Mouse (Mus musculus) MEL (cell line): Measurements from ENCODE around the gene Smap2. TPM values are rescaled to one million over a fixed set of nuclear protein-coding genes. Genes with fewer than 3 reads are reported as not detected.

Experiments used
- DNase-seq: peaks from one replicate; pipeline ENCODE4 v3.0.0; 2011; ENCODE audit warnings: low read depth, low spot score
- H3K27ac ChIP-seq: 2 replicates; pipeline ENCODE4 v1.5.1; 2012; ENCODE audit warnings: low read depth, mild to moderate bottlenecking, control low read depth, low read length, moderate library complexity; ENCODE audit not compliant: control insufficient read depth
- H3K27me3 ChIP-seq, 2 experiments: fragments of 150-350 bp in 1 of 2; sonication (generic) in 1 of 2; 2 replicates each; pipeline ENCODE4 v1.6.1; 2012; ENCODE audit warnings: low read length in 2 of 2, mild to moderate bottlenecking in 2 of 2, improper control_type of control experiment in 1 of 2, moderate library complexity in 1 of 2; ENCODE audit not compliant: insufficient read depth in 2 of 2, control insufficient read depth in 1 of 2
- H3K36me3 ChIP-seq, 2 experiments: 2 replicates each; pipeline ENCODE4 v1.6.1; 2012 to 2014; ENCODE audit warnings: low read length in 2 of 2, improper control_type of control experiment in 1 of 2, inconsistent platforms in 1 of 2, mild to moderate bottlenecking in 1 of 2; ENCODE audit not compliant: insufficient read depth in 2 of 2, control insufficient read depth in 1 of 2
- H3K4me1 ChIP-seq, 2 experiments: fragments of 150-350 bp in 1 of 2; sonication (generic) in 1 of 2; 2 replicates each; pipeline ENCODE4 v1.6.1; 2012; ENCODE audit warnings: low read length in 2 of 2, improper control_type of control experiment in 1 of 2, mild to moderate bottlenecking in 1 of 2; ENCODE audit not compliant: insufficient read depth in 2 of 2, control insufficient read depth in 1 of 2
- H3K4me3 ChIP-seq, 2 experiments: fragments of 150-350 bp in 1 of 2; sonication (generic) in 1 of 2; 2 replicates each; pipeline ENCODE4 v1.5.1; 2012; ENCODE audit warnings: low read depth in 2 of 2, low read length in 2 of 2, mild to moderate bottlenecking in 2 of 2, moderate library complexity in 2 of 2, control low read depth in 1 of 2, improper control_type of control experiment in 1 of 2; ENCODE audit not compliant: control insufficient read depth in 1 of 2, insufficient read depth in 1 of 2
- H3K79me2 ChIP-seq: 2 replicates; pipeline ENCODE4 v1.6.1; 2012; ENCODE audit warnings: mild to moderate bottlenecking, low read length, moderate library complexity; ENCODE audit not compliant: control insufficient read depth, poor library complexity, insufficient read depth
- H3K9ac ChIP-seq: 2 replicates; pipeline ENCODE4 v1.6.1; 2012; ENCODE audit warnings: low read depth, mild to moderate bottlenecking, control low read depth, low read length, moderate library complexity; ENCODE audit not compliant: control insufficient read depth, poor library complexity, severe bottlenecking
- H3K9me3 ChIP-seq: fragments of 150-350 bp; sonication (generic); replicated peaks from 2 replicates; pipeline ENCODE4 v1.6.1; 2012; ENCODE audit warnings: mild to moderate bottlenecking, low read length, improper control_type of control experiment, moderate library complexity; ENCODE audit not compliant: insufficient read depth
- BHLHE40 ChIP-seq: IDR thresholded peaks from 2 replicates; pipeline ENCODE4 v1.6.1; 2012; ENCODE audit warnings: low read depth, mild to moderate bottlenecking, inconsistent platforms, low read length, improper control_type of control experiment, borderline replicate concordance
- CHD1 ChIP-seq: IDR thresholded peaks from 2 replicates; pipeline ENCODE4 v1.6.1; 2012; ENCODE audit warnings: low read depth, mild to moderate bottlenecking, inconsistent platforms, low read length, improper control_type of control experiment
- CHD2 ChIP-seq: IDR thresholded peaks from 2 replicates; pipeline ENCODE4 v1.6.1; 2011; ENCODE audit warnings: low read length, improper control_type of control experiment
- MAZ ChIP-seq: IDR thresholded peaks from 2 replicates; pipeline ENCODE4 v1.6.1; 2012; ENCODE audit warnings: low read depth, mild to moderate bottlenecking, inconsistent platforms, low read length, improper control_type of control experiment
- MXI1 ChIP-seq: IDR thresholded peaks from 2 replicates; pipeline ENCODE4 v1.6.1; 2011; ENCODE audit warnings: mild to moderate bottlenecking, low read depth, low read length, improper control_type of control experiment
- MYC ChIP-seq: IDR thresholded peaks from 2 replicates; pipeline ENCODE4 v1.6.1; 2011; ENCODE audit warnings: low read depth, mild to moderate bottlenecking, low read length, improper control_type of control experiment, moderate library complexity
- POLR2AphosphoS2 ChIP-seq: IDR thresholded peaks from 2 replicates; pipeline ENCODE4 v1.6.1; 2011; ENCODE audit warnings: low read length, improper control_type of control experiment
- SIN3A ChIP-seq: IDR thresholded peaks from 2 replicates; pipeline ENCODE4 v1.6.1; 2012; ENCODE audit warnings: low read length, improper control_type of control experiment, inconsistent platforms
- SMC3 ChIP-seq: IDR thresholded peaks from 2 replicates; pipeline ENCODE4 v1.6.1; 2011; ENCODE audit warnings: low read depth, low read length, improper control_type of control experiment
- TCF12 ChIP-seq: IDR thresholded peaks from 2 replicates; pipeline ENCODE4 v1.6.1; 2014; ENCODE audit warnings: low read depth, mild to moderate bottlenecking, inconsistent platforms, low read length, improper control_type of control experiment, moderate library complexity
- USF2 ChIP-seq, 2 experiments: IDR thresholded peaks; 2 replicates each; pipeline ENCODE4 v1.6.1; 2011 to 2012; ENCODE audit warnings: improper control_type of control experiment in 2 of 2, low read length in 2 of 2, borderline replicate concordance in 1 of 2, inconsistent platforms in 1 of 2, low read depth in 1 of 2, mild to moderate bottlenecking in 1 of 2; ENCODE audit not compliant: insufficient read depth in 1 of 2
- ZNF384 ChIP-seq: IDR thresholded peaks from 2 replicates; pipeline ENCODE4 v1.6.1; 2012; ENCODE audit warnings: low read depth, mild to moderate bottlenecking, inconsistent platforms, low read length, improper control_type of control experiment
- polyA plus RNA-seq, 2 experiments: library from polyadenylated mRNA; stranded (reverse) in 1 of 2; unstranded in 1 of 2; fragments of >175 nt in 1 of 2; fragments of >200 nt in 1 of 2; gene quantifications; 2 replicates each; pipeline versions ENCODE4 v1.2.1 to v1.2.4; 2012; ENCODE audit warnings: low replicate concordance in 2 of 2, low read depth in 1 of 2; ENCODE audit not compliant: insufficient read length in 2 of 2, insufficient read depth in 1 of 2, missing spikeins in 1 of 2
- total RNA-seq: library from RNA; depleted of rRNA; stranded (reverse); fragments of 300-350 nt; gene quantifications from 2 replicates; pipeline ENCODE4 v1.2.3, GENCODE M21; 2012

Gene Smap2
- total and polyA plus RNA-seq, 3 experiments, result 36.5 to 118 (median 83.5) TPM

DNA sequence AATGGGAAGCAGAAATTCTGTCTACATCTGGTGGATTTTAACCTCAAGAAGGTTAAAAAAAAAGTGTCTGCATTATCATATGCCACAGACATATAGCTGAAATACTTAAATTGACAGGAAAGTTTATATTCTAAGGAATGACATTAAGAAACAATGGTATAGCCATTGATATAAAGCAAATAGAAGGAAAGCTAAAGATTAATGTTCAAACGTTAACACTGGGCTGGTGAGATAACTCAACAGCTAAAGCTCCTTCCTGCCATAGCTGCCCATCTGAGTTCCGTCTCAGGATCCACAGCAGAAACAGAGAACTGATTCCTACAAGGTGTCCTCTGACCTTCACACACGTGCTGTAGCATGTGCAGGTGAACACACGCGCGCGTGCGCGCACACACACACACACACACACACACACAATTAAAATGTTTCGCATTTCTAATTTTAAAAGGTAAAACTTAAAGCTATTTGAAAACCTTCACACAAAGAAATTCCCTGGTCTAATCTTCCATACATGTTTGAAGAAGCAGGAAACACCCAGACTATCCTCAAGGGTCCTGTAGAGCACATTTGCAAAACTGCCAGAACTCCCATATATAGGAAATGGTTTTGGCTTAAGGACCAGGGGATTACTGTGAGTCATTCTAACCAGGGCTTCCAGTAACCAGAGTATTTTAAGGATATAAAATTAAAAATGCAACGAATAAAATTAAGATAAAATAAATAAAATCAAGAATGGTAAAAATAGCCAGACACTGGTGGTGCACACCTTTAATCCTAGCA is 6.1 kb downstream of the Smap2 start (continued):
- TF ChIP-seq CHD2 (no peak), SIN3A (peak; percentile 38; the same call in 1 of the 2 replicates), MYC (no peak), CHD1 (no peak), POLR2AphosphoS2 (no peak), SMC3 (no peak), USF2 (IDR thresholded peaks at IDR 0.05; ENCODE audit: borderline replicate concordance in 1 of 2, insufficient read depth in 1 of 2, low read depth in 1 of 2, low read length in 2 of 2) (no peak)

DNA sequence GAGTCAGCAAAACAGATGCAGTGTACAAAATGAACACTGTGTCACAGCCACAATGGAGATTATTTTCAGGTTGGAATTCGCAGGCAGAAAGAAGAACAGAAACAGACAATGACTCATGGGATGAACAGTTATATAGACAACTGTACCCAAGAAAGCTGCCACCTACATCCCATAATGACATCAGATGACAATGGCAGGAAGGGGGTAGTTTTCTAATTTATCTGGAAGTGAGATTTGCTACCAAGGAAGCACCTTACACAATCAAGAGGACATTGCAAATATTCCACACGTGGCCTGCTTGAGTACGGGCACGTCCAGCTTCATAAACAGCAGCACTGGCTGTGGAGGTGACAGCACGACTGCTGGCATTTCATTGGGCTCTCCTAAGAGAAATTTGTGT is 7.9 kb downstream of the Smap2 start:
- no peaks in the 10 kb centered on the region for H3K9me3 ChIP-seq
- H3K27me3 ChIP-seq, result no peaks in the 10 kb centered on the region
- peaks cover 71% of the 10 kb centered on the region for H3K79me2 ChIP-seq
- peaks cover 0 to 82% of the 10 kb centered on the region in 2 experiments; a peak in 2 of 4 replicates for H3K36me3 ChIP-seq
- DNase-seq, result no peak
- TF ChIP-seq SIN3A, result no peak
- TF ChIP-seq ZNF384, result no peak
- TF ChIP-seq CHD1, result no peak
- H3K9ac ChIP-seq, result no peak overlapping the region
- no peak overlapping the region for H3K27ac ChIP-seq
- peaks cover 56 to 61% of the 10 kb centered on the region in 2 experiments for H3K4me1 ChIP-seq
- no peak overlapping the region for H3K4me3 ChIP-seq

DNA sequence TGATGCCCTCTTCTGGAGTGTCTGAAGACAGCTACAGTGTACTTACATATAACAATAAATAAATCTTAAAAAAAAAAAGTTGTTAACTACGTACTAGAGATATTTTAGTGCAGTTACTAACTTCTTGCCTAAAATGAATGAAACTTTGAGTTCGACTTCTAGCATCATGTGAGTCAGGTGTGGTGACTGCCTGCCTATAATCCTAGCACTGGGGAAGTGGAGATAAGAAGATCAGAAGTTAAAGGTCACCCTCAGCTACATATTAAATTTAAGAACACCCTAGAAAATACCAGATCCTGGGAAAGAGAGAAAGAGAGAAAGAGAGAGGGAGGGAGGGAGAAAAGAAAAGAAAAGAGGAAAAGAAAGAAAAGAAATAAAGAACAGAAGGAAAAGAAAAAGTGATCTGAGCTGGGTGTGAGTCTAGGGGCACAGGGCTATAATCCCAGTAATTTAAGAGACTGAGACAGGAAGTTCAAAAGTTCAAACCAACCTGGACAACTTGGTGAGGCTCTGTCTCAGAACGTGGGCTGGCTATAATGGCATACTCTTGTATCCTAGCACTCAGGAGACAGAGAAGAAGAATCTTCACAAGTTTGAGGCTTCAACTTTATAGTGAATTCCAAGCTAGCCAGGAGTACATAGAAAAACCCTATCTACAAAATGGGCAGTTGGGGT is 8.8 kb downstream of the Smap2 start:
- Histone ChIP-seq H3K9me3 (no peaks in the 10 kb centered on the region), H3K27ac (peak overlapping the region; percentile 27; the same call in 1 of the 2 replicates)
- TF ChIP-seq MAZ (no peak), MYC (no peak), TCF12 (peak; percentile 20; the same call in 1 of the 2 replicates), MXI1 (no peak), BHLHE40 (peak; percentile 9; the same call in 1 of the 2 replicates)

More for the DNA sequence above, 8.8 kb downstream of the Smap2 start:
- no peak overlapping the region for H3K9ac ChIP-seq
- H3K27me3 ChIP-seq, result no peaks in the 10 kb centered on the region
- H3K4me3 ChIP-seq, result no peak overlapping the region
- peaks cover 0 to 73% of the 10 kb centered on the region in 2 experiments; a peak in 2 of 4 replicates for H3K36me3 ChIP-seq
- no peak for DNase-seq
- peaks cover 71% of the 10 kb centered on the region for H3K79me2 ChIP-seq
- H3K4me1 ChIP-seq, result peaks cover 48 to 51% of the 10 kb centered on the region in 2 experiments
